Mouse (Mus musculus): ENCODE data around the gene Serpine3. TPM values are rescaled to one million over a fixed set of nuclear protein-coding genes. Genes with fewer than 3 reads are reported as not detected.

Serpine3 gene
- polyA plus RNA-seq, 1 experiment from 2014 or later = 0.14 TPM

DNA sequence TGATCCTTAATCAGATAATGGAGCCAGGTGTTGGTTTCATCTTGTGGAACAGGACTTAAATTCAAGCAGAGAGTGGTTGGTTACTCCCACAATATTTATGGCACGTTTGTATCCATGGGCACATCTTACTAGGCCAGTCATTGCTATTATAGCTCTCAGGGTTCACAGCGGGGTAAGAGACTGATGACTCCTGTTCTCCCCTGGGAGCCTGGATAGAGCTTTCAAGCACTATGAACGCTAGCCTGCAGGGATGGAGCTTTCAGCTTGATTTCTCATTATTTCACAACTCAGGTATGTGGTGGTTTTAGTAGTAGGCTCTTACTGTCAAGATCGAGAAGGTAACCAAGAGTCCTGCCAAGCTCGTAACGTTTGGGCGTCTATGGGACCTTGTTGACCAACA, 7.5 kb upstream of the Serpine3 start:
- H3K27ac ChIP-seq (replicated peaks) = no peak overlapping the region
- ATAC-seq (ENCODE audit: low FRiP score, low read depth) = no peak
- H3K4me1 ChIP-seq (replicated peaks) = no peaks in the 10 kb centered on the region
- no peak overlapping the region for H3K4me2 ChIP-seq
- H3K36me3 ChIP-seq = no peaks in the 10 kb centered on the region
- no peak overlapping the region for H3K9ac ChIP-seq
- no peak overlapping the region for H3K4me3 ChIP-seq
- no peaks in the 10 kb centered on the region for H3K27me3 ChIP-seq
- H3K9me3 ChIP-seq = no peaks in the 10 kb centered on the region
- 84% methylated on average over 7 of the region's 7 CpGs for WGBS

DNA sequence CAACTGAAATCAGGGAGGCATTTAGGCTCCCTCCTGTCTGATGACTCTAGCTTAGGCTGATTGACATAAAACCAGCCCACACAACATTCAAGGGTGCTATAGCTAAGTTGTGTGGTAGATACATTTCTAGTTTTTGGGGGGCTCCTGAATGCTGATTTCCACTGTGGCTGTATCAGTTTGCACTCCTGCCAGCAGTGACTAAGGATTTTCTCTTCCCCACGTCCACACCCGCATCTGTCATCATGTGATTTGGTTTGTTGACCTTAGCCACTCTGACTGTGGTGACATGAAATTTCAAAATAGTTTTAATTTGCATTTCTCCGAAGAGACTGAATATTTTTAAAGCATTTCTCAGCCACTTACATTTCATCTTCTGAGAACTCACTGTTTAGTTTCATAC, 6.0 kb upstream of the Serpine3 start:
- Histone ChIP-seq H3K9ac (no peak overlapping the region), H3K36me3 (no peaks in the 10 kb centered on the region), H3K4me3 (no peak overlapping the region), H3K4me1 (replicated peaks) (no peaks in the 10 kb centered on the region), H3K4me2 (no peak overlapping the region), H3K9me3 (no peaks in the 10 kb centered on the region), H3K27ac (replicated peaks) (no peak overlapping the region), H3K27me3 (no peaks in the 10 kb centered on the region)
- 88% methylated on average over 3 of the region's 3 CpGs for WGBS
- no peak for ATAC-seq (ENCODE audit: low FRiP score, low read depth)

DNA sequence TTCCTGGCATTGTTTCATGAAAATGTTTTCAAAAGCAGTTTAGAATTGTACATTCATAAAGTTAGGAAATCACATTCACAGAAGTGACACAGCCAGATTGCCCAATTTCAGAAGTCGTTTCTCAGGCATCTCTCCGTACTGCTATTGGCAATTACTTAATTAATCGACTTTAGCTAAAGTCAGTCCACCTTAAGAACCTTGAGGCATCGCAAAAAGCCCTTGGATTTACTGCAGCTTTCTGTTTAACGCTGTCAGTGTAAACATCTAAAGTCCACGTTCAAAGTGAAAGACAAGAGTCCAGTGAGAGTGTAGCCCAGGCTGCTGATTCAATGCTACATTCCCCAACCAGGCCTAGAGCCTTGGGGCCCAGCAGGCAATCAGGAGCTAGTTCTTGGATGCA, 1.1 kb upstream of the Serpine3 start:
- H3K9me3 ChIP-seq = no peaks in the 10 kb centered on the region
- no peak overlapping the region for H3K27ac ChIP-seq (replicated peaks)
- H3K4me2 ChIP-seq = no peak overlapping the region
- 88% methylated on average over 6 of the region's 6 CpGs for WGBS
- no peaks in the 10 kb centered on the region for H3K36me3 ChIP-seq
- H3K27me3 ChIP-seq = no peaks in the 10 kb centered on the region
- no peak for ATAC-seq (ENCODE audit: low FRiP score, low read depth)
- no peaks in the 10 kb centered on the region for H3K4me1 ChIP-seq (replicated peaks)
- no peak overlapping the region for H3K4me3 ChIP-seq
- no peak overlapping the region for H3K9ac ChIP-seq

DNA sequence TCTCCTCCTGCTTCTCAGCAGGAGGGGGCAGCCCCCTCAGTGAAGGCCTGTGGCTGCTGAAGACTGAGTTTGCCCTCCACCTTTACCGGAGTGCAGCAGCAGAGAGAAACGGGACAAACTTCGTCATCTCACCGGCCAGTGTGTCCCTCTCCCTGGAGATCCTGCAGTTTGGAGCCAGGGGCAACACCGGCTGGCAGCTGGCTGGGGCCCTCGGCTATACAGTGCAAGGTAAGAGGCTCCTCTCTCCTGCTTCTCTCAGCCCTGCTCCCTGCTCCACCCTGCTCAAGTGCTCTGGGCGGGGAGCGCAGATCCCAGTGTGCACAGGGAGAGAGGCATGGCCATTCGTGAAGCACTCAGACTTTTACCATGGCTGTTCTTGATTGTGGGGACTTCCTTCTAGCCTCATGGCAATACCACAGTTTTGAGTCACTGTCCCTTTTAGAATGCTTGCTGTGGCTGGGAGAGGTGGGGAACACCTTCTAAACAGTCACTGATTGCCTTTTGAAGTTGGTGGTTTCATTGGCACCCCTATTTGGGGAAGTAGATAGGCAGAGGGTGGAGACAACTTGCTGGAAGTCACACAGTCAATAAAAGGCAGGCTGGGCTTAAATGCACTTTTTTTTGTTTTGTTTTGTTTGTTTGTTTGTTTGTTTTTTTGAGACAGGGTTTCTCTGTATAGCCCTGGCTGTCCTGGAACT, 1.7 kb downstream of the Serpine3 start:
- 52% methylated on average over 9 of the region's 9 CpGs for WGBS
- H3K36me3 ChIP-seq = no peaks in the 10 kb centered on the region
- no peak for ATAC-seq (ENCODE audit: low FRiP score, low read depth)
- H3K4me3 ChIP-seq = no peak overlapping the region
- H3K4me2 ChIP-seq = no peak overlapping the region
- H3K9me3 ChIP-seq = no peaks in the 10 kb centered on the region
- no peak overlapping the region for H3K27ac ChIP-seq (replicated peaks)
- H3K9ac ChIP-seq = no peak overlapping the region
- H3K4me1 ChIP-seq (replicated peaks) = no peaks in the 10 kb centered on the region
- H3K27me3 ChIP-seq = no peaks in the 10 kb centered on the region

DNA sequence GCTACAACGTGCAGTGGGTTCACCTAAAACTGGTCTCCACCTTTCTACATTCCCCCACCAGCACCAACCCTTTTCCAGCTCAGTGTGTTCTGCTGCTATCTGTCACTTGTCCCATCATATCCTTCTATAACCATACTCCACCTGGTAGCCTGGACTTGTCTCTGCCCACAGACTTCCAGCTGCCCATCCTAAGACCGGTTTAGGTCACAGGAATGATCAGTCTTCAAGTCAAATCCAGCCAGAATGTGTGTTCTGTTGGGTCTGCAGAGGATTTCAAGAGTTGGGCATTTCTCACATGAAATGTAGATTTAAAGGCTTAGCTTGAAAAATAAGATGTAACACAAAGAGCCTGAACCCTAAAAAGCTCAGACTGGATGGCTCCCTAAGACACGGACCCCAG, 10.2 kb downstream of the Serpine3 start:
- no peak overlapping the region for H3K4me3 ChIP-seq
- H3K4me1 ChIP-seq (replicated peaks) = no peaks in the 10 kb centered on the region
- H3K4me2 ChIP-seq = no peak overlapping the region
- 92% methylated on average over 3 of the region's 3 CpGs for WGBS
- H3K27me3 ChIP-seq = no peaks in the 10 kb centered on the region
- no peaks in the 10 kb centered on the region for H3K9me3 ChIP-seq
- H3K9ac ChIP-seq = no peak overlapping the region
- no peak overlapping the region for H3K27ac ChIP-seq (replicated peaks)
- no peak for ATAC-seq (ENCODE audit: low FRiP score, low read depth)
- H3K36me3 ChIP-seq = no peaks in the 10 kb centered on the region

DNA sequence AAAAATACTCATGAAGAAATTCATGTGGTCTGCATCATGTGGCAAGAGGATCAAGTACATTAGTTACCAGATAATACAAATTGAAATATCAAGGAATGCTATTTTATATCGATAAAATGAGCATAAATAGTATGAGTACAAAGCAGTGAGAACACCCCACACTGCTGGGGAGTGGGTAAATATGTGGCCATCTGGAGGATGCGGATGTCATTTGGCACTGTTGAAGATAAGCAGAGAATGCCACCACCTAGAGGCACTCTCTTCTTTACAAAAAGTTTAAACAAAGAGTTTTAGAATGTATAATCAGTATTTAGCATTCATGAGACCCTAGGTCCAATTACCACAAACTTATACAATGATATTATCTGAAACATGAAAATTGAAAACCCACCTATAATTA, 54.7 kb downstream of the Serpine3 start:
- Histone ChIP-seq H3K4me2 (no peak overlapping the region), H3K4me3 (no peak overlapping the region), H3K36me3 (peaks cover 16% of the 10 kb centered on the region), H3K4me1 (replicated peaks) (no peaks in the 10 kb centered on the region), H3K9me3 (no peaks in the 10 kb centered on the region), H3K27ac (replicated peaks) (no peak overlapping the region), H3K27me3 (no peaks in the 10 kb centered on the region), H3K9ac (no peak overlapping the region)
- no peak for ATAC-seq (ENCODE audit: low FRiP score, low read depth)
- WGBS = 86% methylated on average over 2 of the region's 2 CpGs

DNA sequence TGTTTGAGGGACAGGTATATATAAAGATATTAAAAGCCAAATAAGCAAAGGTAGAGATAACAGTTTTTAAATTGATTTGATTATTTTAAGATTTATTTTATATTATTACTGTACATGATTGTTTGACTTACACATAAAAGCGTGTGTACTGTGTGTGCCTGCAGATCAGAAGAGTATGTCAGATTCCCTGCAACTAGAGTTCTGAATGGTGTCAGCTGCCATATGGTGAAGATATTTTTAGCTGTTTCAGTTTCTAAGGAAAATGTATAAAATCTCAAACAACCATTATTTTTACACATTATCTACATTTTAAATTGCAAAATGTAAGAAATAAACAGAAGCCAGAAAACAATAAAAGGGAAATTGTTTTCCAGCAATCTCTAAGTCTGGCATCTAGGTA, 58.2 kb downstream of the Serpine3 start:
- 88% methylated on average over 1 of the region's 1 CpGs for WGBS
- no peak overlapping the region for H3K27ac ChIP-seq (replicated peaks)

DNA sequence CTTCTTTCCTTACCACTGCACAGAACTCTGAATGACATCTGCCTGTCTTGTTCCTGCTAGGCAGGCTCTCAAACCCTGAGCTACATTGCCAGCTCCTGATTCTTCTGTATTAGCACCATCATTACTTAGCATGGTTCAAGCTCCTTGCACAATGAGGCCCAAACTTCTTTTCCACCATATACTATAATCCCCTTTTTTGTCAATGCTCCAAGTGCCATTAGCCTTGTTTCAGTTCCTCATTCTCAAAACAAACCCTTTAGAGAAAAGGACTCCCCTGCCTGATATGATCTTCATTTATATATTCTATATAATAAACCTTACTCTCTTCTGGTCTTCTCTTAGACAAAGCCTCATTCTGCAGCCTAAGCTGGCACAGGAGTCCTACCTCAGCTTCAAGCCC, 61.1 kb downstream of the Serpine3 start:
- Histone ChIP-seq H3K4me3 (no peak overlapping the region), H3K9ac (no peak overlapping the region), H3K4me1 (replicated peaks) (no peaks in the 10 kb centered on the region), H3K27me3 (no peaks in the 10 kb centered on the region), H3K4me2 (no peak overlapping the region), H3K36me3 (no peaks in the 10 kb centered on the region), H3K9me3 (no peaks in the 10 kb centered on the region), H3K27ac (replicated peaks) (no peak overlapping the region)
- ATAC-seq (ENCODE audit: low FRiP score, low read depth) = no peak

More for the DNA sequence above, 58.2 kb downstream of the Serpine3 start:
- no peak overlapping the region for H3K4me3 ChIP-seq
- H3K36me3 ChIP-seq = no peaks in the 10 kb centered on the region
- H3K9ac ChIP-seq = no peak overlapping the region
- ATAC-seq (ENCODE audit: low FRiP score, low read depth) = no peak
- no peaks in the 10 kb centered on the region for H3K4me1 ChIP-seq (replicated peaks)
- H3K4me2 ChIP-seq = no peak overlapping the region
- H3K27me3 ChIP-seq = no peaks in the 10 kb centered on the region
- H3K9me3 ChIP-seq = no peaks in the 10 kb centered on the region

DNA sequence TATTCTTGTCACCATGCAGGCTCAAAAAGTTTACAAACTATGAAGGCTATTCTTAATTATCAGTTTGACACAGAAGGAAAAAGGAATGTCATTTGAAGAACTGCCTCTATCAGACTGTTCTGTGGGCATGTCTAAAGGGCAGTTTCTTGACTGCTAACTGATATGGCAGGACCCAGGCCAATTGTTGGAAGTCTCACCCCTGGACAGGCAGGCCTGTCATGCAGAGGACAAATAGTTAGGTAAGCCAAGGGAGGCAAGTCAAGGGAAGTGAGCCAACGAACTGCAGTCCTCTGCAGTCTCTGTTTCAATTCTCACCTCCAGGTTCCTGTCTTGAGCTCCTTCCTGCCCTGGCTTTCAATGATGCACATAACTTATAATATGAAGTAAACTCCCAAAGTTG, 68.4 kb downstream of the Serpine3 start:
- H3K36me3 ChIP-seq = peaks cover 19% of the 10 kb centered on the region

DNA sequence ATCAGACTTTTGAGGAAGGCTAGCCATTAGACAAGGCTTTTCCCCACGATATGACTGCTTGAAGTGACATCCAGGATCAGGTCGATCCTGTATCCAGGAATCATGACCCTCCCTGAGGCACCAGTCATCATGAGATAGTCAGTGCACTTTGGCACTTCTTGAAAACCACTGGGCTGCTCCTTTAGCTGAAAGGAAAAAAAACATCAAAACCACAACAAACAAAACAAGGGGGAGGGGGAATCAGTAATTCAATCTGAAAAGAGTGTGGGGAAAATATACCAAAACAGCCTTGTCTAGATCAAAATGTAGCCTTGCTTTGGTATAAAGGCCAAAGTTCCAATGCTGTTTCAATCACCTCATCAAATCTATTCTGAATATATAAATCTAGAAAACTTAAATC, 70.2 kb downstream of the Serpine3 start:
- no peak overlapping the region for H3K4me3 ChIP-seq
- no peak overlapping the region for H3K27ac ChIP-seq (replicated peaks)
- H3K9ac ChIP-seq = no peak overlapping the region
- H3K9me3 ChIP-seq = no peaks in the 10 kb centered on the region
- ATAC-seq (ENCODE audit: low FRiP score, low read depth) = no peak
- H3K4me2 ChIP-seq = no peak overlapping the region
- H3K36me3 ChIP-seq = peaks cover 19% of the 10 kb centered on the region
- 83% methylated on average over 2 of the region's 2 CpGs for WGBS
- no peaks in the 10 kb centered on the region for H3K4me1 ChIP-seq (replicated peaks)
- no peaks in the 10 kb centered on the region for H3K27me3 ChIP-seq

More for the DNA sequence above, 68.4 kb downstream of the Serpine3 start:
- Histone ChIP-seq H3K9me3 (no peaks in the 10 kb centered on the region), H3K27ac (replicated peaks) (no peak overlapping the region), H3K4me2 (no peak overlapping the region), H3K4me1 (replicated peaks) (no peaks in the 10 kb centered on the region), H3K27me3 (no peaks in the 10 kb centered on the region), H3K4me3 (no peak overlapping the region), H3K9ac (no peak overlapping the region)
- 79% methylated on average over 1 of the region's 1 CpGs for WGBS
- ATAC-seq (ENCODE audit: low FRiP score, low read depth) = no peak

DNA sequence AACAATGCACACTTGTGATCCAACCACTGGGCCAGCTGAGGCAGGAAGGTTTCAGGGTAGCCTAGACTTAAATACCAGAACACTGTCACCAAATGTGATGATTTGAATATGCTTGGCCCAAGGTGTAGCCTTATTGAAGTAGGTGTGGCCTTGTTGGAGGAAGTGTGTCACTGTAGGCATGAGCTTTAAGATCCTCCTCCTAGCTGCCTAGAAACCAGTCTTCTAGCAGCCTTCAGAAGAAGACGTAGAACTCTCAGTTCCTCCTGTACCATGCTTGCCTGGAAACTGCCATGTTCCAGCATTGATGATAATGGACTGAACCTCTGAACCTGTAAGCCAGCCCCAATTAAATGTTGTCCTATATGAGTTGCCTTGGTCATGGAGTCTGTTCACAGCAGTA, 72.2 kb downstream of the Serpine3 start:
- Histone ChIP-seq H3K27me3 (no peaks in the 10 kb centered on the region), H3K27ac (replicated peaks) (no peak overlapping the region), H3K4me3 (no peak overlapping the region), H3K9ac (no peak overlapping the region), H3K4me2 (no peak overlapping the region), H3K9me3 (no peaks in the 10 kb centered on the region), H3K4me1 (replicated peaks) (no peaks in the 10 kb centered on the region), H3K36me3 (peaks cover 14% of the 10 kb centered on the region)
- 95% methylated on average over 1 of the region's 1 CpGs for WGBS
- no peak for ATAC-seq (ENCODE audit: low FRiP score, low read depth)

Measured in hindbrain, embryonic 15.5 days (tissue).